Mouse (Mus musculus) adipose tissue, adult 10 weeks (tissue): ENCODE results near the gene Rph3a. TPM values are rescaled to one million over a fixed set of nuclear protein-coding genes. Genes with fewer than 3 reads are reported as not detected.

Experiments
- polyA plus RNA-seq: library from polyadenylated mRNA; stranded (reverse); fragments of 350-450 nt; fragmentation: Illumina TruSeq; extraction: RNeasy Lipid Tissue Mini Kit (QIAGEN cat#74804); gene quantifications from one replicate; pipeline ENCODE4 v1.2.3, GENCODE M21; 2014; ENCODE audit warnings: low read depth, low replicate concordance

The Rph3a gene
- polyA plus RNA-seq = not detected

GRCm38 (mm10) chr5:121009811-121010569 lies at the start of gene Rph3a:
Gene Rph3a, minus strand, starts transcription at chr5:121010092.

GRCm38 (mm10) chr5:120914204-120914603 lies 95.7 kb downstream of the Rph3a start, which contains the start of gene Oas1d:
Gene Oas1d, plus strand, starts transcription at chr5:120914536.

GRCm38 (mm10) chr5:120906791-120907733 lies 102.8 kb downstream of the Rph3a start, which contains the start of gene Oas1a:
Gene Oas1a, minus strand, starts transcription at chr5:120907521.

Other genes starting within 250 kb of the Rph3a start
- gene Oas3, start 232.4 kb downstream of the Rph3a start, polyA plus RNA-seq = 0.41 TPM
- gene Oas1e, start 214.6 kb downstream of the Rph3a start, polyA plus RNA-seq = not detected
- 2.5 TPM for gene Oas1c, start 197.6 kb downstream of the Rph3a start, polyA plus RNA-seq
- not detected for gene Oas1f, start 162.7 kb downstream of the Rph3a start, polyA plus RNA-seq
- not detected for gene Oas1h, start 148.7 kb downstream of the Rph3a start, polyA plus RNA-seq
- 1.7 TPM for gene Oas1g, start 122.5 kb downstream of the Rph3a start, polyA plus RNA-seq
- 5.0 TPM for gene Oas1a, start 102.6 kb downstream of the Rph3a start, polyA plus RNA-seq
- not detected for gene Oas1d, start 95.6 kb downstream of the Rph3a start, polyA plus RNA-seq
- gene Ptpn11, start 181.3 kb upstream of the Rph3a start, polyA plus RNA-seq = 65.4 TPM
- gene Rpl6, start 194.4 kb upstream of the Rph3a start, polyA plus RNA-seq = 927 TPM
- 9.4 TPM for gene Hectd4, start 210.1 kb upstream of the Rph3a start, polyA plus RNA-seq